Mouse (Mus musculus) embryonic facial prominence, embryonic 12.5 days (tissue): Measurements from ENCODE around the gene Cys1. TPM values are rescaled to one million over a fixed set of nuclear protein-coding genes. Genes with fewer than 3 reads are reported as not detected.

Experiments
- ATAC-seq: fragments of 200-750 bp; cut with Nextera tagmentation; 2 replicates; pipeline ENCODE4 v1.8.0; 2017; ENCODE audit not compliant: insufficient number of reproducible peaks, insufficient read depth, low FRiP score, low TSS enrichment
- H3K27ac ChIP-seq: fragments of 300-500 bp; sonication (generic); 2 replicates; pipeline ENCODE4 v1.5.1; 2016; ENCODE audit warnings: mild to moderate bottlenecking
- H3K27me3 ChIP-seq: fragments of 300-500 bp; sonication (generic); 2 replicates; pipeline ENCODE4 v1.6.1; 2016; ENCODE audit warnings: mild to moderate bottlenecking, moderate library complexity
- H3K36me3 ChIP-seq: fragments of 300-500 bp; sonication (generic); 2 replicates; pipeline ENCODE4 v1.6.1; 2016; ENCODE audit warnings: mild to moderate bottlenecking
- H3K4me1 ChIP-seq: fragments of 300-500 bp; sonication (generic); 2 replicates; pipeline ENCODE4 v1.6.1; 2016
- H3K4me2 ChIP-seq: fragments of 300-500 bp; sonication (generic); replicated peaks from 2 replicates; pipeline ENCODE4 v1.6.1; 2016; ENCODE audit warnings: mild to moderate bottlenecking, moderate library complexity
- H3K4me3 ChIP-seq: fragments of 300-500 bp; sonication (generic); 2 replicates; pipeline ENCODE4 v1.5.1; 2016; ENCODE audit warnings: mild to moderate bottlenecking
- H3K9ac ChIP-seq: fragments of 300-500 bp; sonication (generic); 2 replicates; pipeline ENCODE4 v1.6.1; 2016; ENCODE audit warnings: mild to moderate bottlenecking, moderate library complexity
- H3K9me3 ChIP-seq: fragments of 300-500 bp; sonication (generic); 2 replicates; pipeline ENCODE4 v1.6.1; 2016; ENCODE audit warnings: mild to moderate bottlenecking, moderate library complexity
- WGBS: fragments of 180-500 bp; shearing (Covaris S2); methylation state at CpG from one replicate; pipeline ENCODE4 v1.1.7; 2016; 5-methylcytosine and 5-hydroxymethylcytosine counted together
- polyA plus RNA-seq: library from polyadenylated mRNA; unstranded; fragments of >200 nt; fragmentation: Nextera tagmentation; extraction: Ambion mirVana; gene quantifications from 2 replicates; pipeline ENCODE4 v1.2.1, GENCODE M21; 2016

Cys1 gene
- 2.6 and 2.7 TPM in 2 replicates for polyA plus RNA-seq

DNA sequence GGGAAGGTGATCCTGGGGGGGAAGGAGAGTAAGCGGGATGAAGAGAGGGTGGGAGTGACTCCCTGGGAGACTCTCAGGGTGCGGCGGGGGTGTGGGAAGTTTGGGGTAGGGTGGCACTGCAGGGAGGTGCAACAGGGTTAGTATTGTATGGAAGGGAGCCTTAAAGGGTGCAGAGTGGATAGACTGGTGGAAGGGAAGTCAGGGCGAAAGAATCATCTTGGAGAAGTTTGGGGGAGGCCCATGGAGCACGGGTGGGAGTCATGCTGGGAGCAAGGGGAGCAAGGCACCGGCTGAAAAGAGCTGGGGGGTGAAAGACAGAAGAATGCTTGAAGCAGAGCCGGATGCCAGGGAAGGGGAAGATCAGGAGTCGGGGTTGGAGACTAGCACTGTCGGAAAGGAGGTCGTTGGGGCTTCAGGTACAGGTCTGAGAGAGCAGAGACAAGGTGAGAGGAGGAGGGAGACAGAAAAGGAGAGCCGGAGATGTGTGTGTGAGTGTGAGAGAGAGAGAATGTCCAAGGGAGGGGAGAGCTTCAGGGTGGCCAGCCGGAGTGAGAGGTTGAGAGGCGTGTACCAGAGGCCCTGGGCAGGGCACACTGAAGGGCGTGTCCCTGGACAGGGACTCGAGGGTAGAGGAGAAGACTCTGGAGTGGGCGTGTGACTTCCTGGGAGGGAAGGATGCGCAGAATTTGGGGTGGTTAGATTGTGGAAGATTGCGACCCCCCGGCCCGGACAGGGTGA is at the start of gene Cys1:
Gene Cys1 (minus strand): TSS at position 528 of the 738 bp plus-strand sequence.
- H3K27ac ChIP-seq, result no peak within 1 kb of the TSS
- H3K27me3 ChIP-seq, result peaks cover 34% of the 10 kb centered on the region
- no peaks in the 10 kb centered on the region for H3K9me3 ChIP-seq
- H3K4me3 ChIP-seq, result peak within 1 kb of the TSS; percentile 63
- peak; percentile 29 for ATAC-seq
- peak within 1 kb of the TSS; percentile 70 for H3K9ac ChIP-seq
- H3K4me1 ChIP-seq, result peaks cover 19% of the 10 kb centered on the region
- H3K36me3 ChIP-seq, result no peaks in the 10 kb centered on the region
- peak within 1 kb of the TSS; percentile 96 for H3K4me2 ChIP-seq
- 6% methylated on average over 20 of the region's 20 CpGs for WGBS

DNA sequence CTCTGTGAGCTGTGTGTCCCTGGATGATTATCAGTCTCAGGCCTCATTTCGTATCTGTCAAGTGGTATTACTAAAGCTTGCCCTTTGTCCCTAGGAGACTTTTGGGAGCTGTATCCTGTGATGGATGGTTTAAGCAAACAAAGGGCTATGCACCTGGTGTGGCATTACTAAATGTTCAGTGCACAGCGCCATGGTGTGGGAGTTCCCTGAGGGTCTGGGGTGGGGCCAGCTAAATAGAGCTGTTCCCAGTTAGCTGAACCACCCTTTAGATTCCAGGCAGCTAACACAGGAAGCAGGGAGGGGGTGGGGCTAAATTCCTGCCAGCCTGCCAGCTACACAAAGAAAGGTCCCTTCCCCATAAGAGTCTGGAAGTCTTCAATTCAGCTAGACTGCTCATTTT is 42.8 kb upstream of the Cys1 start:
- peak overlapping the region; percentile 18; the same call in 1 of the 2 replicates for H3K4me2 ChIP-seq
- no peak overlapping the region for H3K4me3 ChIP-seq
- ATAC-seq, result peak; percentile 88
- H3K27ac ChIP-seq, result peak overlapping the region; percentile 85
- WGBS, result 7% methylated on average over 2 of the region's 2 CpGs
- H3K9ac ChIP-seq, result no peak overlapping the region
- H3K4me1 ChIP-seq, result peaks cover 12% of the 10 kb centered on the region
- H3K36me3 ChIP-seq, result no peaks in the 10 kb centered on the region
- H3K27me3 ChIP-seq, result no peaks in the 10 kb centered on the region
- H3K9me3 ChIP-seq, result peaks cover 7% of the 10 kb centered on the region

DNA sequence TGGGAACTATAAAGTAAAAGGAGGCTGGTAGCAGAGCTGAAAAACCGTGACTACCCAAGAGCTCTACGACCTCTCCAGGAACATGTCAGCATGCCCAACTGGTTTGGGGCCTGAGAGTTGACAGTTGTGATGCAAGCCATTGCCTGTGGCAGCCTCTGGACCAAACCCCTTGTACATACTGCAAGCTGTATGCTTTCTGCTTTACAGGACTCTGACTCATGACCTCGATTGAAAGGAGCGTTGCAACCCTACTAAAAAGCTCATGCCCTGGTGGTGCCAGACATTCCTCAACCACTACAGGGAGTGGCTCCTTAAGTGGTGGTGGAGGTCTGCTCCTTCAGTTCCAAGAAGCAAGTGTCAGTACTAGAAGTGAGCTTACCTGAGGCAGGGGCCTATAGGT is 42.2 kb upstream of the Cys1 start:
- Histone ChIP-seq H3K4me2 (no peak overlapping the region), H3K27ac (peak overlapping the region; percentile 85), H3K36me3 (no peaks in the 10 kb centered on the region), H3K4me3 (no peak overlapping the region), H3K27me3 (no peaks in the 10 kb centered on the region), H3K9ac (no peak overlapping the region), H3K9me3 (peaks cover 7% of the 10 kb centered on the region; the same call in 1 of the 2 replicates), H3K4me1 (peaks cover 12% of the 10 kb centered on the region)
- WGBS, result 66% methylated on average over 4 of the region's 4 CpGs
- ATAC-seq, result no peak

DNA sequence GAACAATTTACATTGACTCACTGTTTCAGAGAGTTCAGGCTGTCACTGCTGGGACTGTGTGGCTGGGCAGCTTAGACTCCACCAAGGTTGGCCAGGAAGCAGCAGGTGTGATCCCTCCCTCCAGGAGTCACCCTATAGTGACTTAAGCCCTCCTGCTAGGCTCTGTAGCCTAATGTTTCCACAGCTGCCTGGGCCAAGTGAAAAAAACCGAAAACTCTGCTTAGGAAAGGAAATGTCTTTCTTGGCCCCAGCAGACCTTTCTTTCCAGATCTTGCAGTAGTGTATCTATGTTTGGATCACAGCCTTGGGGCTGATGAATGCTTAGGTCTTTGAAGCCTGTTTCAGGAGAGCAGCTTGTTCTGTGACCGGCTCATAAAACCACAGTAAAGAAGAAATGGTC is 41.8 kb upstream of the Cys1 start:
- Histone ChIP-seq H3K36me3 (no peaks in the 10 kb centered on the region), H3K9me3 (peaks cover 7% of the 10 kb centered on the region; the same call in 1 of the 2 replicates), H3K4me3 (no peak overlapping the region), H3K27me3 (no peaks in the 10 kb centered on the region), H3K27ac (peak overlapping the region; percentile 85; the same call in 1 of the 2 replicates), H3K4me1 (peaks cover 12% of the 10 kb centered on the region), H3K9ac (no peak overlapping the region), H3K4me2 (no peak overlapping the region)
- WGBS, result 35% methylated on average over 2 of the region's 2 CpGs
- ATAC-seq, result no peak

DNA sequence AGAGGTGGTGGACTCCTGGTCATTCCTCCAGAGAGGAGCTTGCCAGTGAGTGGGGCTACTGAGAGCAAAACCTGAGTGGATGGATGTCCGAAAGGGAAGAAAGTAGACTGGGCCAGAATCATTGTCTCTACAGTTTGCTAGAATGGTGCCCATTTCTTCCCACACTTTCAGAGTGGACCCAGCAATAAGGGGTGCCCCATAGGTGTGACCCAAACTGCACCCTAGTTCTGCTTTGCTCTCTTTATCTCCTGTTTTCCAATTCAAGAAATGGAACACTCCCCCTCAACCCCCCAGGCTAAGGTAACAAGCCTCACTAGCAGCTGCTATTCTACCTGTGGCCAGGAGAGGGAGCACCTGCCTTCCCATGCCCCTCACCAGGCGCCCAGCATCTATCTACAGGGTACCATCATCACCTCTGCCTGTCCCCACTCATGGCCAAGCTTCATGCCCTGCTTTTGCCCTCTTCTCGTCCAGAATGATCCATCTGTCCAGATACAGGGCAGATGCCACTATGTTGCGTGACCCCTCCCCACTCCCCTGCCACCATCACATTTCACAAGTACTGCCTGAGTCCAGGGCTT is 35.2 kb upstream of the Cys1 start:
- no peak overlapping the region for H3K27ac ChIP-seq
- peaks cover 22% of the 10 kb centered on the region for H3K36me3 ChIP-seq
- H3K9ac ChIP-seq, result no peak overlapping the region
- no peaks in the 10 kb centered on the region for H3K27me3 ChIP-seq
- peaks cover 11% of the 10 kb centered on the region; the same call in 1 of the 2 replicates for H3K4me1 ChIP-seq
- no peak overlapping the region for H3K4me2 ChIP-seq
- no peaks in the 10 kb centered on the region for H3K9me3 ChIP-seq
- ATAC-seq, result no peak
- WGBS, result 43% methylated on average over 4 of the region's 4 CpGs
- no peak overlapping the region for H3K4me3 ChIP-seq

DNA sequence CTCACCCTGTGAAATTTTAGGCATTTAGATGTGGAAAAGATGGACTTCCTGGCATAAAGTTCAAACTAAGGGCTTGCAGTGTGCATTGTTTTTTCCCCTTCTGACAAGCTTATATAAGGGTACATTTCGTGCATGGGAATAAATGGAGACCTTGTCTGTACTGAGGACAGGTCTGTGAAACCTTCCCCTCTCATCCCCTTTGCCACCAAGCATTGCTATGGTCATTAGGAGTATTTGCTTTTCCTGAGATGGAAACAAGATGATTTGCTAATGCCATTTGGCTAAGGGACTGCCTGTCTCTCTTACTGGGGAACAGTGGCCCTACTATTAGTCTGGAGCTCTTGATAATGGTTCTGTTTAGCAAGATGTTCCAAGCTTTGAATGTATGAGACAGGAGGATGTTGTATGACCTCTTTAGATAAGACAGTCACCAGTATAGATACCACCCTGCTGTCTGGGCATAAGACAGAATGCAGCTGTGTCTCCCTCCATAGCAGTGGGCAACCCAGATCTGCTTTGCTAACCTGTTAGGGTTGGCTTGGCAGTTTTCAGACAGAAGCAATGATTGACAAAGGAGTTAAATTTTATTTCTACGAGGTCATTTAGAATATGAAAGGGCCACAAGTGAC is 33.8 kb upstream of the Cys1 start:
- ATAC-seq, result no peak

DNA sequence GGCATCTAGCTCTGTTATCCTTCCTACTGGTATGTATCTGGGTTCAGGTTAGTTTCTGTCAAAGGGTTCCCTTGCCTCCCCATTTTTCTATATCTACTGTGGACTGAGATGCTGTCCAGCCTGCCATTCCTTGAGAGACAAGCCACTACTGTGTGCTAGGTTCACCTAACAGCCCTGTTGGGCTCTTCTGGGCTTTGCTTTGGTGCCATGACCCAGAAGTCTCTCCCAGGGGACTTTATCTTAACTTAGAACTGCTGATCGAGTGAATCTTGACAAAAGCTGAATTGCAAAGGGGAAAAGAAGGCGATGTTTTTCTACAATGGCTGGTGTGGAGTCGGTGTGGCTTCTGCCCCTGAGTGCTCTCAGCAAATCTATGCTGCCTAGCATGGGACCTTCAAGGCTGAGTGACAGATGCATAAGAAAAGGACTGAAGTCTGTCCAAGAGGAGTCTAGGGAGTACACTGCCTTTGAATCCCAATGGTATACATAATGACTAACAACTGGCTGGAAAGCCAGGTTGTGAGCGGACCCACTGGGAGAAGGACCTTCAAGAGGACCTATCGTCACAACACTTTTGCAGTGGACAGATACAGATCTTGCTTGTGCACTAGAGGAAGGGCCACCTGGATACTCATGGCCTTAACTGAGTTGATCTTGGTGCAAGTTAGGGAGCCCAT is 33.1 kb upstream of the Cys1 start:
- H3K4me1 ChIP-seq, result peaks cover 25% of the 10 kb centered on the region; the same call in 1 of the 2 replicates
- ATAC-seq, result no peak
- WGBS, result 66% methylated on average over 5 of the region's 5 CpGs
- no peak overlapping the region for H3K4me2 ChIP-seq
- H3K9me3 ChIP-seq, result no peaks in the 10 kb centered on the region
- H3K36me3 ChIP-seq, result peaks cover 37% of the 10 kb centered on the region
- H3K4me3 ChIP-seq, result no peak overlapping the region
- no peaks in the 10 kb centered on the region for H3K27me3 ChIP-seq
- H3K27ac ChIP-seq, result no peak overlapping the region
- no peak overlapping the region for H3K9ac ChIP-seq

More for the DNA sequence above, 33.8 kb upstream of the Cys1 start:
- H3K9ac ChIP-seq, result no peak overlapping the region; the same call in 1 of the 2 replicates
- no peak overlapping the region for H3K4me3 ChIP-seq
- peaks cover 36% of the 10 kb centered on the region for H3K36me3 ChIP-seq
- H3K27me3 ChIP-seq, result no peaks in the 10 kb centered on the region
- 63% methylated on average over 2 of the region's 2 CpGs for WGBS
- H3K27ac ChIP-seq, result no peak overlapping the region
- H3K4me1 ChIP-seq, result peaks cover 23% of the 10 kb centered on the region; the same call in 1 of the 2 replicates
- H3K4me2 ChIP-seq, result no peak overlapping the region
- no peaks in the 10 kb centered on the region for H3K9me3 ChIP-seq

- H3K4me3 ChIP-seq, result no peak overlapping the region
- ATAC-seq, result no peak
- H3K4me1 ChIP-seq, result peaks cover 24% of the 10 kb centered on the region; the same call in 1 of the 2 replicates
- H3K9ac ChIP-seq, result no peak overlapping the region
- H3K27me3 ChIP-seq, result no peaks in the 10 kb centered on the region
- H3K27ac ChIP-seq, result no peak overlapping the region
- 86% methylated on average over 8 of the region's 8 CpGs for WGBS
- H3K36me3 ChIP-seq, result peaks cover 37% of the 10 kb centered on the region
- no peak overlapping the region for H3K4me2 ChIP-seq
- H3K9me3 ChIP-seq, result no peaks in the 10 kb centered on the region
Observed at GRCm38 (mm10) chr12:24712396-24712795, 30.8 kb upstream of the Cys1 start.

DNA sequence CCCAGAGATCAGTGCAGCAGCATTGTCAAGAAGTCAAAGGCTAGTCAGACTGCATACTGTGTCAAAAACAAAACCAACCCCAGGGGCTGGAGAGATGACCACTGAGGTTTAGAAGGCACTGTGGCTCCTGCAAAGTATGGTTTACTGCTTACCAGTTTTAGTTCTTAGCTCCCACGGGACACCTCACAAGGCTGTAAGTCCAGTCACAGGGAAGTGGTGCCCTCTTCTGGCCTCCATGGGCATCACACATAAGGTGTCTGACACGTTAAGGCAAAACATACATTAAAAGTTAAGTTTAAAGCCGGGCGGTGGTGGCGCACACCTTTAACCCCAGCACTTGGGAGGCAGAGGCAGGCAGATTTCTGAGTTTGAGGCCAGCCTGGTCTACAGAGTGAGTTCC is 29.1 kb upstream of the Cys1 start:
- Histone ChIP-seq H3K9ac (0 out of 2 replicates have a peak overlapping the region, but pooled peaks have one; percentile 15), H3K27me3 (no peaks in the 10 kb centered on the region)
- WGBS, result 65% methylated on average over 5 of the region's 5 CpGs

GRCm38 (mm10) chr12:24709831-24710508 is 28.4 kb upstream of the Cys1 start:
- Histone ChIP-seq H3K9ac (peak overlapping the region; percentile 85), H3K36me3 (peaks cover 37% of the 10 kb centered on the region), H3K4me2 (peak overlapping the region; percentile 90), H3K4me3 (peak overlapping the region; percentile 94), H3K4me1 (peaks cover 25% of the 10 kb centered on the region; the same call in 1 of the 2 replicates), H3K27me3 (no peaks in the 10 kb centered on the region), H3K9me3 (no peaks in the 10 kb centered on the region), H3K27ac (no peak overlapping the region)
- ATAC-seq, result no peak
- 34% methylated on average over 5 of the region's 5 CpGs for WGBS

More for the DNA sequence above, 29.1 kb upstream of the Cys1 start:
- H3K4me2 ChIP-seq, result peak overlapping the region; percentile 90
- peaks cover 25% of the 10 kb centered on the region; the same call in 1 of the 2 replicates for H3K4me1 ChIP-seq
- H3K36me3 ChIP-seq, result peaks cover 37% of the 10 kb centered on the region
- H3K27ac ChIP-seq, result no peak overlapping the region
- no peaks in the 10 kb centered on the region for H3K9me3 ChIP-seq
- ATAC-seq, result no peak
- H3K4me3 ChIP-seq, result peak overlapping the region; percentile 94; the same call in 1 of the 2 replicates

GRCm38 (mm10) chr12:24709409-24709808 is 27.8 kb upstream of the Cys1 start:
- ATAC-seq, result no peak
- Histone ChIP-seq H3K27me3 (no peaks in the 10 kb centered on the region), H3K27ac (peak overlapping the region; percentile 87), H3K9ac (peak overlapping the region; percentile 85), H3K4me2 (peak overlapping the region; percentile 90), H3K4me1 (peaks cover 25% of the 10 kb centered on the region; the same call in 1 of the 2 replicates), H3K4me3 (peak overlapping the region; percentile 94), H3K9me3 (no peaks in the 10 kb centered on the region), H3K36me3 (peaks cover 36% of the 10 kb centered on the region)
- WGBS, result 20% methylated on average over 6 of the region's 6 CpGs
